Mouse (Mus musculus) neural tube, embryonic 13.5 days (tissue): Measurements from ENCODE around the gene Stard3. TPM values are rescaled to one million over a fixed set of nuclear protein-coding genes. Genes with fewer than 3 reads are reported as not detected.

Experiments
- ATAC-seq: fragments of 200-750 bp; cut with Nextera tagmentation; 2 replicates; pipeline ENCODE4 v1.8.0; 2017; ENCODE audit warnings: low read depth, mild to moderate bottlenecking, moderate TSS enrichment, moderate library complexity
- H3K27ac ChIP-seq: fragments of 300-500 bp; sonication (generic); replicated peaks from 2 replicates; pipeline ENCODE4 v1.5.1; 2015; ENCODE audit warnings: moderate library complexity, mild to moderate bottlenecking, inconsistent platforms
- H3K27me3 ChIP-seq: fragments of 300-500 bp; sonication (generic); 2 replicates; pipeline ENCODE4 v1.6.1; 2015; ENCODE audit warnings: mild to moderate bottlenecking, inconsistent platforms
- H3K36me3 ChIP-seq: fragments of 300-500 bp; sonication (generic); 2 replicates; pipeline ENCODE4 v1.6.1; 2015; ENCODE audit warnings: mild to moderate bottlenecking, inconsistent platforms
- H3K4me1 ChIP-seq: fragments of 300-500 bp; sonication (generic); replicated peaks from 2 replicates; pipeline ENCODE4 v1.6.1; 2015; ENCODE audit warnings: inconsistent platforms
- H3K4me2 ChIP-seq: fragments of 300-500 bp; sonication (generic); 2 replicates; pipeline ENCODE4 v1.6.1; 2015; ENCODE audit warnings: inconsistent platforms, mild to moderate bottlenecking, moderate library complexity
- H3K4me3 ChIP-seq: fragments of 300-500 bp; sonication (generic); 2 replicates; pipeline ENCODE4 v1.5.1; 2015; ENCODE audit warnings: mild to moderate bottlenecking, inconsistent platforms
- H3K9ac ChIP-seq: fragments of 300-500 bp; sonication (generic); 2 replicates; pipeline ENCODE4 v1.6.1; 2015; ENCODE audit warnings: moderate library complexity, mild to moderate bottlenecking, inconsistent platforms
- H3K9me3 ChIP-seq: fragments of 300-500 bp; sonication (generic); 2 replicates; pipeline ENCODE4 v1.6.1; 2016; ENCODE audit warnings: inconsistent platforms
- WGBS: fragments of 180-500 bp; shearing (Covaris S2); methylation state at CpG from one replicate; pipeline ENCODE4 v1.1.7; 2015; 5-methylcytosine and 5-hydroxymethylcytosine counted together
- polyA plus RNA-seq: library from polyadenylated mRNA; unstranded; fragments of >200 nt; fragmentation: Nextera tagmentation; extraction: Ambion mirVana; gene quantifications from 2 replicates; pipeline ENCODE4 v1.2.1, GENCODE M21; 2015

Stard3 gene
- polyA plus RNA-seq, 1 experiment from 2014 or later = 39.7 TPM

GRCm38 (mm10) chr11:98418273-98418672 lies 60.1 kb downstream of the Stard3 start:
- ATAC-seq = no peak
- Histone ChIP-seq H3K36me3 (no peaks in the 10 kb centered on the region), H3K4me2 (no peak overlapping the region), H3K27me3 (peaks cover 10% of the 10 kb centered on the region; the same call in 1 of the 2 replicates), H3K4me1 (peaks cover 23% of the 10 kb centered on the region), H3K9ac (no peak overlapping the region), H3K4me3 (no peak overlapping the region), H3K9me3 (no peaks in the 10 kb centered on the region), H3K27ac (no peak overlapping the region)
- WGBS = 79% methylated on average over 6 of the region's 6 CpGs

DNA sequence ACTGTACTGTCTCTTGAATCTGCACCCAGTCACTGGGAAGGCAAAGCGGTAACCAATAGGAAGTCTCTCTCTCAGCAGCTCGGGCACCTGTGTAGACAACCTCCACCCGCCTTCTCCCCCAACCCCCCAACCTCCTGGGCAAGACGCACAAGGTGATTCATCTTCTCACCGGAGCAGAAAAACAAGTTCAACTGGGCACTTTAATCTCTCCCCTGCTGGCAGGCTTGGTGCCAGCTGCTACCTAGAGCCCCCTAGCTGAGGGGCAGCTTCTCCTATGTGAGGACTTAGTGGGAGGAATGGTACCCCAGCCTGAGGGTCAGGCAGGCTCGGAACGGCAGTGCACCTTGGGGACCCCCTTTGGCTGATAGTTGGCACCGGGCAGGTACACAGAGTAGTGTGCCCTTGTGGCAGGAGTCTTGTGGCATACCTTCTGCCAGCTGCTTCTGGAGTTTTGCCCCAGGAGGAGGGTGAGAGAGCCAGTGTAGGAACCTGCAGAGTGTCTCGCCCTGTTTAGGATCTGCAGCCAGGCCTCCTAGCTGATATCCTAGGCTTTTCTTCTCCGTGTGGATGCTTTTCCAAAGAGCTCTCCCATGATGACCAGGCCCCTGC lies 60.9 kb downstream of the Stard3 start:
- Histone ChIP-seq H3K4me1 (peaks cover 15% of the 10 kb centered on the region), H3K36me3 (no peaks in the 10 kb centered on the region), H3K9me3 (no peaks in the 10 kb centered on the region), H3K9ac (no peak overlapping the region), H3K4me3 (no peak overlapping the region), H3K27me3 (peaks cover 5% of the 10 kb centered on the region; the same call in 1 of the 2 replicates), H3K4me2 (no peak overlapping the region), H3K27ac (no peak overlapping the region)
- ATAC-seq = no peak
- WGBS = 82% methylated on average over 10 of the region's 10 CpGs

DNA sequence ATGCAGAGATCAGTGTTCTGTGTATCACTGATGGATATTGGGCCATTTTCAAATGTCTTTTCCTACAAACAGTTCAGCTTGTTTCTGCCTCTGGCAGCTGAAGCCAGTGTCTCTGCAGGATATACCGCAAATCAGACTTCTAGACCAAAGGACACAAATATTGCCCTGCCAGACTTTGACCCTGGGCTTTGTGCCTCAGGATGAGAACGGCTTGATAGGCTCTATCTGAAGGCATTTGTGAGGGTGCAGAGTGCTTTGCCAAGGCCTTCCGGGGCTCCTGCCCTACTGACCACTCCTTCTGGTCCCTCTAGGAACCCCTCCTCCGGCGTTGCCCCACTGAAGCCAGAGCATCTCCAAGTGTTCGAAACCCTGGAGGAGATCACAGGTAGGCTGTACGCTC lies 68.4 kb downstream of the Stard3 start:
- Histone ChIP-seq H3K4me1 (no peaks in the 10 kb centered on the region), H3K27me3 (no peaks in the 10 kb centered on the region), H3K27ac (no peak overlapping the region), H3K36me3 (peaks cover 4% of the 10 kb centered on the region; the same call in 1 of the 2 replicates), H3K9me3 (no peaks in the 10 kb centered on the region), H3K9ac (no peak overlapping the region), H3K4me3 (no peak overlapping the region), H3K4me2 (no peak overlapping the region)
- no peak for ATAC-seq
- 90% methylated on average over 7 of the region's 7 CpGs for WGBS

DNA sequence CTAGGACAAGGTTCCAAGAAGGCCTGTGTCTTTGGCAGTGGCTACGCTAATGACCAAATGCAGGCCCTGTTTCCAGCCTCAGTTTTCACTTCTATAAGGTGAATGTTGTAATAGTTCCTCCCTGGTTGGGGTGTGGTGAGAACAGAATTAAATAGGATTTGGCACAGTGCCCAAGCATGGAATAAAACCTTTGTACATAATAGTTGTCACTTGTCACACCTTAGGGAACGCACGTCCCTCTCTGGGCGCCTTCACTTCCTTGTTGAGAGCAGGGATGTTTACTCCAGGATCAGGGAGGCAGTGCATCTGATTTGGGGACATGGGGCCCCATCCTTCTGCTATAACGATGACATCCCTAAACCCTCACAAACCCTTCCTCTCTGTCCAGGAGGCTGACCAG lies 70.3 kb downstream of the Stard3 start:
- H3K4me1 ChIP-seq = no peaks in the 10 kb centered on the region
- no peak for ATAC-seq
- WGBS = 89% methylated on average over 5 of the region's 5 CpGs
- no peak overlapping the region for H3K4me2 ChIP-seq
- no peaks in the 10 kb centered on the region for H3K27me3 ChIP-seq
- H3K9me3 ChIP-seq = no peaks in the 10 kb centered on the region
- H3K4me3 ChIP-seq = no peak overlapping the region
- no peak overlapping the region for H3K27ac ChIP-seq
- no peak overlapping the region for H3K9ac ChIP-seq
- peaks cover 8% of the 10 kb centered on the region; the same call in 1 of the 2 replicates for H3K36me3 ChIP-seq

Other genes with a start within 250 kb of the Stard3 start
- 28.2 and 28.5 TPM in 2 replicates for gene Fbxl20, start 208.0 kb upstream of the Stard3 start, polyA plus RNA-seq
- gene Med1, start 165.1 kb upstream of the Stard3 start, polyA plus RNA-seq = 60.1 and 66.1 TPM in 2 replicates
- gene Cdk12, start 155.3 kb upstream of the Stard3 start, polyA plus RNA-seq = 9.4 and 9.6 TPM in 2 replicates
- 26.4 and 27.0 TPM in 2 replicates for gene Neurod2, start 28.7 kb upstream of the Stard3 start, polyA plus RNA-seq
- gene Ppp1r1b, start 10.0 kb upstream of the Stard3 start, polyA plus RNA-seq = 1.7 and 2.1 TPM in 2 replicates
- 0.42 and 2.1 TPM in 2 replicates for gene Tcap, start 25.4 kb downstream of the Stard3 start, polyA plus RNA-seq
- gene Pnmt, start 28.1 kb downstream of the Stard3 start, polyA plus RNA-seq = 0.73 and 0.79 TPM in 2 replicates
- gene Pgap3, start 42.1 kb downstream of the Stard3 start, polyA plus RNA-seq = 7.4 and 8.7 TPM in 2 replicates
- gene Erbb2, start 54.1 kb downstream of the Stard3 start, polyA plus RNA-seq = 10.4 and 10.9 TPM in 2 replicates
- gene Mien1, start 80.6 kb downstream of the Stard3 start, polyA plus RNA-seq = 239 and 265 TPM in 2 replicates
- gene Grb7, start 88.0 kb downstream of the Stard3 start, polyA plus RNA-seq = 0.47 and 0.80 TPM in 2 replicates
- 0.31 TPM in 1 of 2 replicates, not detected in the other for gene Ikzf3, start 187.7 kb downstream of the Stard3 start, polyA plus RNA-seq
- 0.23 TPM in 1 of 2 replicates, not detected in the other for gene Zpbp2, start 192.7 kb downstream of the Stard3 start, polyA plus RNA-seq
- gene Ormdl3, start 229.0 kb downstream of the Stard3 start, polyA plus RNA-seq = 78.0 and 81.0 TPM in 2 replicates
- gene Lrrc3c, start 239.9 kb downstream of the Stard3 start, polyA plus RNA-seq = not detected in 2 replicates